ENCODE assay signal across 20 mouse cellular contexts in the genomic region with DNA sequence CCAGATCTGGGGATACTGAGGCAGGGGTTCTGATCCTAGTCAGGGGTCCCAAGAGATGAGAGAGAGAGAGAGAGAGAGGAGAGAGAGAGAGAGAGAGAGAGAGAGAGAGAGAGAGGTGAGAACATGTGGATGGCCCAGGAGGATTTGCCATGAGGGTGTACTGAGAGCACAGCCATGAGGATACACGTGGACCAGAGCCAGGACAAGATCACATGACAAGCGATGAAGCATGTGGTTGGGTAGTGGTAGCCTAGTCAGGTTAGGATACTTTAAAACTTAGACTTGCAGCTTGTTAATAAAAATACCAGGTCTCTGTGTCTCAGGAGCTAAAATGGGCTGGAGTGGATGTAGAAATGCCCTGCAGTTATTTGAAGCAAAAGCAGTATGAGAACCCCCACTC. TPM values are rescaled to one million over a fixed set of nuclear protein-coding genes. Genes with fewer than 3 reads are reported as not detected.
DNase-seq lines count a peak whose midpoint lies in the region; TF ChIP-seq lines count a peak whose summit lies in the region.
"Had no signal": no experiment of that assay in that cellular context is flagged by ENCODE, and none has a peak within 500 bp of the region (broad histone marks: within the 10 kb centered on the region; RNA-seq: fewer than 3 reads in every experiment).

No protein-coding gene starts in this region.

- H3K27ac ChIP-seq in heart, embryonic 10.5 days = no peak overlapping the region
- H3K27ac ChIP-seq in CH12.LX (ENCODE audit: insufficient read depth, low read depth) (no peak overlapping the region), MEL (ENCODE audit: control insufficient read depth, low read depth, low read length) (no peak overlapping the region)
- no peak overlapping the region for H3K27ac ChIP-seq in layer of hippocampus, adult 2 months

- peak; percentile 10 for DNase-seq in heart, embryonic 10.5 days (ENCODE audit: low spot score)
- DNase-seq in heart, adult 11 months = no peak
- DNase-seq in CH12.LX (ENCODE audit: extremely low read depth) (no peak), MEL (ENCODE audit: low read depth, low spot score) (no peak)
- no peak for DNase-seq in thymus, postnatal 25 days
- DNase-seq in layer of hippocampus, adult 2 months (ENCODE audit: low spot score in 2 of 2) = no peak
- DNase-seq: adrenal gland, adult 2 months; adrenal gland, adult 8-10 months; adrenal gland, postnatal 10 days; adrenal gland, postnatal 14 days; adrenal gland, postnatal 25 days; adrenal gland, postnatal 36 days; B cell, adult 2 months; cerebellum, adult 11 months; cerebellum, adult 11-12 months; cerebellum, adult 18-20 months; cerebellum, adult 2 months; cerebellum, adult 8-10 months had no signal

- no peak for TF ChIP-seq EP300 in CH12.LX (IDR thresholded peaks at IDR 0.05; ENCODE audit: low read length)
- no peak for TF ChIP-seq EP300 in MEL (IDR thresholded peaks at IDR 0.05; ENCODE audit: low read depth in 1 of 2, low read length in 2 of 2)

- TF ChIP-seq POLR2A in CH12.LX (IDR thresholded peaks at IDR 0.05; ENCODE audit: low read depth, low read length) = no peak
- no peak for TF ChIP-seq POLR2A in MEL (IDR thresholded peaks at IDR 0.05; ENCODE audit: control insufficient read depth in 1 of 2, insufficient read depth in 1 of 2, low read depth in 1 of 2, low read length in 2 of 2, poor library complexity in 1 of 2)

- no peaks in the 10 kb centered on the region for H3K36me3 ChIP-seq in heart, embryonic 10.5 days
- H3K36me3 ChIP-seq in CH12.LX (replicated peaks in 1 of 2; ENCODE audit: control insufficient read depth in 1 of 2, insufficient read depth in 1 of 2, low read length in 1 of 2) (no peaks in the 10 kb centered on the region), MEL (ENCODE audit: control insufficient read depth in 1 of 2, insufficient read depth in 2 of 2, low read length in 2 of 2) (no peaks in the 10 kb centered on the region; a peak in 1 of 4 replicates)
- H3K36me3 ChIP-seq: G1E had no signal

- no peaks in the 10 kb centered on the region for H3K27me3 ChIP-seq in heart, embryonic 10.5 days (ENCODE audit: insufficient read depth, poor library complexity, severe bottlenecking)
- H3K27me3 ChIP-seq in CH12.LX (replicated peaks) = no peaks in the 10 kb centered on the region
- peaks cover 2 to 3% of the 10 kb centered on the region in 2 experiments; a peak in 3 of 4 replicates for H3K27me3 ChIP-seq in MEL (ENCODE audit: control insufficient read depth in 1 of 2, insufficient read depth in 2 of 2, low read length in 2 of 2)
- H3K27me3 ChIP-seq: Patski had no signal

- no peak for TF ChIP-seq RAD21 in CH12.LX (IDR thresholded peaks at IDR 0.05; ENCODE audit: low read depth, low read length)
- TF ChIP-seq RAD21 in MEL (IDR thresholded peaks at IDR 0.05; ENCODE audit: low read depth, low read length) = no peak

- dilution Hi-C loops in CH12.LX (cut with MboI; ENCODE audit: extremely low pct_ligation_motif_present, extremely low pct_unique_long_range_greater_than_20kb, low sequenced_read_pairs) = no loop called here

- no peak overlapping the region for H3K4me2 ChIP-seq in CH12.LX (ENCODE audit: insufficient read depth, low read depth, poor library complexity, severe bottlenecking)

- in situ Hi-C loops in CH12.LX (cut with MboI; ENCODE audit: low pct_ligation_motif_present, low pct_unique_long_range_greater_than_20kb, low sequenced_read_pairs) = no loop called here

- H3K4me3 ChIP-seq in heart, embryonic 10.5 days = no peak overlapping the region
- no peak overlapping the region for H3K4me3 ChIP-seq in CH12.LX (replicated peaks in 1 of 3; ENCODE audit: low read depth in 2 of 3, low read length in 2 of 3, poor library complexity in 1 of 3)
- H3K4me3 ChIP-seq in MEL (ENCODE audit: control insufficient read depth in 1 of 2, insufficient read depth in 1 of 2, low read depth in 2 of 2, low read length in 2 of 2) = no peak overlapping the region
- no peak overlapping the region for H3K4me3 ChIP-seq in layer of hippocampus, adult 2 months

- H3K9ac ChIP-seq in CH12.LX (ENCODE audit: insufficient read depth, low read depth) (no peak overlapping the region), MEL (ENCODE audit: control insufficient read depth, low read depth, low read length, poor library complexity, severe bottlenecking) (no peak overlapping the region)

- WGBS in heart, embryonic 10.5 days = 71% methylated on average over 2 of the region's 2 CpGs

- no peak for TF ChIP-seq CTCF in CH12.LX (conservative IDR thresholded peaks at IDR 0.05 in 1 of 2, IDR thresholded peaks at IDR 0.05 in 1 of 2; ENCODE audit: low read depth in 2 of 2, low read length in 2 of 2)
- TF ChIP-seq CTCF in MEL (IDR thresholded peaks at IDR 0.05 in 2 of 3, conservative IDR thresholded peaks at IDR 0.05 in 1 of 3; ENCODE audit: control insufficient read depth in 1 of 3, insufficient read depth in 1 of 3, low read depth in 2 of 3, low read length in 3 of 3, poor library complexity in 1 of 3, severe bottlenecking in 1 of 3) = no peak
- no peak for TF ChIP-seq CTCF in layer of hippocampus, adult 2 months (conservative IDR thresholded peaks at IDR 0.05)

- no peaks in the 10 kb centered on the region for H3K79me2 ChIP-seq in CH12.LX (replicated peaks; ENCODE audit: control insufficient read depth, extremely low read depth, insufficient read depth, poor library complexity, severe bottlenecking)
- no peaks in the 10 kb centered on the region for H3K79me2 ChIP-seq in MEL (ENCODE audit: control insufficient read depth, insufficient read depth, low read length, poor library complexity)

- no peaks in the 10 kb centered on the region for H3K9me3 ChIP-seq in heart, embryonic 10.5 days
- H3K9me3 ChIP-seq in CH12.LX (replicated peaks; ENCODE audit: low read length) = no peaks in the 10 kb centered on the region
- H3K9me3 ChIP-seq in MEL (replicated peaks; ENCODE audit: insufficient read depth, low read length) = no peaks in the 10 kb centered on the region
- H3K9me3 ChIP-seq: G1E had no signal

- H3K4me1 ChIP-seq in heart, embryonic 10.5 days = peaks cover 5% of the 10 kb centered on the region; the same call in 1 of the 2 replicates
- H3K4me1 ChIP-seq in CH12.LX (ENCODE audit: control insufficient read depth in 1 of 2, insufficient read depth in 2 of 2) = no peaks in the 10 kb centered on the region
- H3K4me1 ChIP-seq in MEL (ENCODE audit: control insufficient read depth in 1 of 2, insufficient read depth in 2 of 2, low read length in 2 of 2) = no peaks in the 10 kb centered on the region

TF ChIP-seq in CH12.LX, 34 proteins besides CTCF, POLR2A, EP300 and RAD21:
- TF ChIP-seq SMC3 (IDR thresholded peaks at IDR 0.05; ENCODE audit: low read depth, low read length) = no peak
- TF ChIP-seq MAX (IDR thresholded peaks at IDR 0.05; ENCODE audit: low read length) = 0 out of 2 replicates have a peak, but pooled peaks have one; percentile 17

TF ChIP-seq in MEL, 35 proteins besides CTCF, POLR2A, EP300 and RAD21:
- 0 out of 2 replicates have a peak, but pooled peaks have one; percentile 51 for TF ChIP-seq MAX (IDR thresholded peaks at IDR 0.05; ENCODE audit: low read length)
- no peak for TF ChIP-seq POLR2AphosphoS5 (IDR thresholded peaks at IDR 0.05; ENCODE audit: borderline replicate concordance, low read depth, low read length)
- peak; percentile 51; the same call in 1 of the 2 replicates for TF ChIP-seq USF1 (IDR thresholded peaks at IDR 0.05; ENCODE audit: low read depth, low read length)

RNA-seq across cellular contexts. Expression of a gene that starts 26.7 kb away (rescaled TPM):
- 39.0 and 40.8 TPM in 2 replicates for polyA plus RNA-seq in heart, embryonic 10.5 days (2016; fragmentation: Nextera tagmentation; extraction: Ambion mirVana)
- total RNA-seq in CH12.LX (2012; rRNA removed) (28.7 and 30.7 TPM in 2 replicates), CH12.LX (2014; rRNA removed) (27.8 and 28.3 TPM in 2 replicates), MEL (2012; rRNA removed) (20.0 and 22.2 TPM in 2 replicates)
- polyA plus RNA-seq in CH12.LX (2012; ENCODE audit: insufficient read length, low read depth) (27.7 and 31.6 TPM in 2 replicates), MEL (2012; ENCODE audit: insufficient read depth in 1 of 2, insufficient read length in 2 of 2, low read depth in 1 of 2, low replicate concordance in 2 of 2, missing spikeins in 1 of 2) (10 to 100 TPM in 1 of 2 experiments, not detected in 1; 24.7 TPM)
- total RNA-seq in layer of hippocampus, adult 2 months (2021) = 10 to 100 TPM; 34.0 to 36.3 TPM

RNA-seq across cellular contexts. Expression of a gene that starts 56.5 kb away (rescaled TPM):
- 6.7 and 10.8 TPM in 2 replicates for polyA plus RNA-seq in heart, embryonic 10.5 days (2016; fragmentation: Nextera tagmentation; extraction: Ambion mirVana)
- total RNA-seq in CH12.LX (2012; rRNA removed) (27.9 and 52.7 TPM in 2 replicates), CH12.LX (2014; rRNA removed) (31.7 and 37.8 TPM in 2 replicates), MEL (2012; rRNA removed) (21.7 and 40.8 TPM in 2 replicates)
- polyA plus RNA-seq in CH12.LX (2012; ENCODE audit: insufficient read length, low read depth) (27.4 and 29.3 TPM in 2 replicates), MEL (2012; ENCODE audit: insufficient read depth in 1 of 2, insufficient read length in 2 of 2, low read depth in 1 of 2, low replicate concordance in 2 of 2, missing spikeins in 1 of 2) (10 to 100 TPM in 1 of 2 experiments, not detected in 1; 32.3 TPM)
- 10 to 100 TPM; 36.9 to 39.2 TPM for total RNA-seq in layer of hippocampus, adult 2 months (2021)
